9 mouse cellular contexts compared by ENCODE assay signal in genomic region chr17:29489971-29490712, GRCm38 (mm10). TPM values are rescaled to one million over a fixed set of nuclear protein-coding genes. Genes with fewer than 3 reads are reported as not detected.
DNase-seq lines count a peak whose midpoint lies in the region; ATAC-seq lines count a peak whose summit lies in the region.
"Had no signal": no experiment of that assay in that cellular context is flagged by ENCODE, and none has a peak within 500 bp of the region (broad histone marks: within the 10 kb centered on the region; RNA-seq: fewer than 3 reads in every experiment).

No protein-coding gene starts in this region.

- peak overlapping the region; percentile 94 for H3K9ac ChIP-seq in heart, embryonic 13.5 days
- H3K9ac ChIP-seq in liver, embryonic 12.5 days: peak overlapping the region; percentile 100
- H3K9ac ChIP-seq in stomach, embryonic 15.5 days: peak overlapping the region; percentile 24

- peaks cover 26% of the 10 kb centered on the region for H3K4me1 ChIP-seq in heart, embryonic 13.5 days
- peaks cover 62% of the 10 kb centered on the region for H3K4me1 ChIP-seq in liver, embryonic 12.5 days
- H3K4me1 ChIP-seq in stomach, embryonic 15.5 days: peaks cover 7% of the 10 kb centered on the region; the same call in 1 of the 2 replicates

- H3K4me3 ChIP-seq in heart, embryonic 13.5 days: peak overlapping the region; percentile 87
- H3K4me3 ChIP-seq in liver, embryonic 12.5 days: peak overlapping the region; percentile 100
- H3K4me3 ChIP-seq in stomach, embryonic 15.5 days (replicated peaks): peak overlapping the region; percentile 92

- H3K9me3 ChIP-seq in heart, embryonic 13.5 days: no peaks in the 10 kb centered on the region
- H3K9me3 ChIP-seq in liver, embryonic 12.5 days (replicated peaks): no peaks in the 10 kb centered on the region
- no peaks in the 10 kb centered on the region for H3K9me3 ChIP-seq in stomach, embryonic 15.5 days

- peaks cover 22% of the 10 kb centered on the region for H3K36me3 ChIP-seq in heart, embryonic 13.5 days
- H3K36me3 ChIP-seq in liver, embryonic 12.5 days: peaks cover 43% of the 10 kb centered on the region
- H3K36me3 ChIP-seq in stomach, embryonic 15.5 days: peaks cover 14% of the 10 kb centered on the region

- DNase-seq in CD4-positive helper T cell, adult 2 months (ENCODE audit: low read depth, low spot score): peak; percentile 100
- DNase-seq in brain, embryonic 18.5 days (ENCODE audit: low read depth, low spot score): peak; percentile 98
- peak; percentile 99 for DNase-seq in kidney, postnatal 10 days
- peak; percentile 98 for DNase-seq in natural killer cell, adult 2 months (ENCODE audit: low spot score in 2 of 2)

- H3K4me2 ChIP-seq in heart, embryonic 13.5 days: peak overlapping the region; percentile 95
- peak overlapping the region; percentile 92 for H3K4me2 ChIP-seq in liver, embryonic 12.5 days
- peak overlapping the region; percentile 93 for H3K4me2 ChIP-seq in stomach, embryonic 15.5 days

- ATAC-seq in erythroid progenitor cell, adult 5-6 weeks (replicated peaks; ENCODE audit: low FRiP score, poor library complexity, severe bottlenecking): peak; percentile 74
- ATAC-seq in heart, embryonic 13.5 days (ENCODE audit: extremely low read depth, insufficient number of reproducible peaks, low FRiP score, low TSS enrichment): peak; percentile 87
- ATAC-seq in liver, embryonic 12.5 days: peak; percentile 81
- peak; percentile 91 for ATAC-seq in stomach, embryonic 15.5 days (ENCODE audit: insufficient read depth, low FRiP score, low read depth)

- no peaks in the 10 kb centered on the region for H3K27me3 ChIP-seq in heart, embryonic 13.5 days (replicated peaks)
- H3K27me3 ChIP-seq in liver, embryonic 12.5 days (replicated peaks): no peaks in the 10 kb centered on the region
- H3K27me3 ChIP-seq in stomach, embryonic 15.5 days (replicated peaks): no peaks in the 10 kb centered on the region

- WGBS in heart, embryonic 13.5 days: under 1% methylated on average over 39 of the region's 68 CpGs
- WGBS in liver, embryonic 12.5 days (ENCODE audit: insufficient replicate concordance): 1% methylated on average over 64 of the region's 68 CpGs
- under 1% methylated on average over 51 of the region's 68 CpGs for WGBS in stomach, embryonic 15.5 days

- H3K27ac ChIP-seq in heart, embryonic 13.5 days (replicated peaks): peak overlapping the region; percentile 92
- peak overlapping the region; percentile 100 for H3K27ac ChIP-seq in liver, embryonic 12.5 days
- peak overlapping the region; percentile 68 for H3K27ac ChIP-seq in stomach, embryonic 15.5 days

RNA-seq across cellular contexts. Expression of gene Pim1, which starts 0.4 kb away (rescaled TPM):
- total RNA-seq in erythroid progenitor cell, adult 5-6 weeks (2015; ENCODE audit: low replicate concordance): 88.0 and 102 TPM in 2 replicates
- total RNA-seq in erythroid progenitor cell, adult 5-6 weeks (2017; ENCODE audit: low replicate concordance): 143 and 147 TPM in 2 replicates
- polyA plus RNA-seq in heart, embryonic 13.5 days (2015; fragmentation: Nextera tagmentation; extraction: Ambion mirVana): 19.3 and 20.0 TPM in 2 replicates
- polyA plus RNA-seq in liver, embryonic 12.5 days (2016; fragmentation: Nextera tagmentation; extraction: Ambion mirVana): 112 and 114 TPM in 2 replicates
- 11.5 and 20.9 TPM in 2 replicates for polyA plus RNA-seq in stomach, embryonic 15.5 days (2015; fragmentation: Nextera tagmentation; extraction: Ambion mirVana)

RNA-seq across cellular contexts. Expression of gene Gm17657, which starts 59.3 kb away (rescaled TPM):
- total RNA-seq in erythroid progenitor cell, adult 5-6 weeks (2015; ENCODE audit: low replicate concordance): not detected in 2 replicates
- total RNA-seq in erythroid progenitor cell, adult 5-6 weeks (2017; ENCODE audit: low replicate concordance): not detected in 2 replicates
- polyA plus RNA-seq in heart, embryonic 13.5 days (2015; fragmentation: Nextera tagmentation; extraction: Ambion mirVana): not detected in 2 replicates
- not detected in 2 replicates for polyA plus RNA-seq in liver, embryonic 12.5 days (2016; fragmentation: Nextera tagmentation; extraction: Ambion mirVana)
- polyA plus RNA-seq in stomach, embryonic 15.5 days (2015; fragmentation: Nextera tagmentation; extraction: Ambion mirVana): not detected in 2 replicates
- polyA plus RNA-seq: gonadal fat pad, adult 2 months had no signal

RNA-seq across cellular contexts. Expression of gene Tbc1d22b, which starts 59.4 kb away (rescaled TPM):
- 1.3 and 4.3 TPM in 2 replicates for total RNA-seq in erythroid progenitor cell, adult 5-6 weeks (2015; ENCODE audit: low replicate concordance)
- total RNA-seq in erythroid progenitor cell, adult 5-6 weeks (2017; ENCODE audit: low replicate concordance): 3.1 and 3.2 TPM in 2 replicates
- polyA plus RNA-seq in heart, embryonic 13.5 days (2015; fragmentation: Nextera tagmentation; extraction: Ambion mirVana): 10.3 and 10.7 TPM in 2 replicates
- 7.4 and 7.9 TPM in 2 replicates for polyA plus RNA-seq in liver, embryonic 12.5 days (2016; fragmentation: Nextera tagmentation; extraction: Ambion mirVana)
- 12.2 and 14.8 TPM in 2 replicates for polyA plus RNA-seq in stomach, embryonic 15.5 days (2015; fragmentation: Nextera tagmentation; extraction: Ambion mirVana)

Comparison
In these comparisons a context has a peak if more than half of its experiments do, and no peak if none do; other contexts are left out.
1. Peak in every context shown above with its lines: DNase-seq, ATAC-seq, H3K4me3 ChIP-seq and H3K27ac ChIP-seq.
2. H3K9ac ChIP-seq: peak in every context shown above with its lines; median percentile 100 in liver, embryonic 12.5 days; 94 in heart, embryonic 13.5 days; 24 in stomach, embryonic 15.5 days.